Mouse (Mus musculus) C2C12 (cell line): ENCODE data around the gene Ucn. TPM values are rescaled to one million over a fixed set of nuclear protein-coding genes. Genes with fewer than 3 reads are reported as not detected.

Experiments
- H3K27me3 ChIP-seq: one replicate; pipeline ENCODE4 v1.6.1; 2011; ENCODE audit not compliant: control insufficient read depth, insufficient read depth, insufficient read length
- H3K36me3 ChIP-seq: one replicate; pipeline ENCODE4 v1.6.1; 2011; ENCODE audit not compliant: control insufficient read depth, insufficient read depth
- H3K4me3 ChIP-seq: one replicate; pipeline ENCODE4 v1.5.1; 2011; ENCODE audit warnings: mild to moderate bottlenecking, control low read depth; ENCODE audit not compliant: poor library complexity, insufficient read depth, severe bottlenecking
- H3K79me2 ChIP-seq: one replicate; pipeline ENCODE4 v1.6.1; 2011; ENCODE audit not compliant: control insufficient read depth, insufficient read depth
- H3K79me3 ChIP-seq: one replicate; pipeline ENCODE4 v1.6.1; 2011; ENCODE audit warnings: low read depth, control low read depth
- H3ac ChIP-seq: one replicate; pipeline ENCODE3; 2011; ENCODE audit warnings: low read depth; ENCODE audit not compliant: control insufficient read depth, insufficient read length
- CEBPB ChIP-seq: IDR thresholded peaks from one replicate; pipeline ENCODE4 v1.6.1; 2011; ENCODE audit warnings: low read depth, mild to moderate bottlenecking, control low read depth, moderate library complexity
- CTCF ChIP-seq: IDR thresholded peaks from one replicate; pipeline ENCODE4 v1.5.1; 2011; ENCODE audit not compliant: control insufficient read depth, insufficient read depth, insufficient read length
- FOSL1 ChIP-seq: IDR thresholded peaks from one replicate; pipeline ENCODE4 v1.8.0; 2011; ENCODE audit warnings: mild to moderate bottlenecking, low read length; ENCODE audit not compliant: poor library complexity, insufficient read depth, severe bottlenecking
- MAX ChIP-seq: IDR thresholded peaks from one replicate; pipeline ENCODE4 v1.6.1; 2011; ENCODE audit warnings: mild to moderate bottlenecking, control low read depth
- MYOD1 ChIP-seq: IDR thresholded peaks from one replicate; pipeline ENCODE4 v1.6.1; 2011; ENCODE audit warnings: low read depth; ENCODE audit not compliant: control insufficient read depth, insufficient read length
- MYOG ChIP-seq: IDR thresholded peaks from one replicate; pipeline ENCODE4 v1.6.1; 2011; ENCODE audit not compliant: control insufficient read depth, insufficient read length; ENCODE audit errors: extremely low read depth
- USF1 ChIP-seq: IDR thresholded peaks from one replicate; pipeline ENCODE4 v1.6.1; 2011; ENCODE audit warnings: low read depth, mild to moderate bottlenecking, control low read depth, moderate library complexity
- polyA plus RNA-seq: library from polyadenylated mRNA; unstranded; fragments of >200 nt; fragmentation: generic; extraction: Trizol; gene quantifications from one replicate; pipeline ENCODE4 v1.2.1, GENCODE M21; 2012; ENCODE audit warnings: missing spikeins

The Ucn gene
- polyA plus RNA-seq, 1 experiment, result not detected

DNA sequence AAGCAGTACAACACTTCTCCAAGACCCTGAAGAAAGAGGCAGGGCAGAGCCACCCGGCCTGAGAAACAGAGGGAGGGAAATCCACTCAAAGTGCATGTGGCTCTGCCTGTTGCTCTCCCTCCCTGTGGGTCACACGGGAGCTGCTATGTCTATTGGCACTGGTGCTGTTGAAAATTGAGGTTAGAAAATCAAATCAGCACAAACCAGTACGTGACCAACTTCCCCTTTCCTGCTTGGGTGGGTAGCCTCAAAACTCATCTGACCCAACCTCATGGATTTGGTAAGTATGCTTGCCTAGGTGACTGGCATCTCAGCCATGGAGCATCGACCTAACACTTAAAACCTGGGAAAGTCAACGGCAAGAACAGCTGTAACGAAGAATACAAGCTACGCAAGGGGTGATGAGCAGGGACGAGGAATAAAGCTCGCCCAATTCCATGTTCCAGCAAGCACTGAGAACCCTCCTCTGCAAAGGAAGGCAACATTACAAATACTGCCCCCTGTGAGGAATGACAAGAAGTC lies 32.8 kb downstream of the Ucn start, which contains the start of gene Dnajc5g:
Gene Dnajc5g, plus strand, starts transcription at position 472 of the 522 bp plus-strand sequence.
- H3ac ChIP-seq, result no peak within 1 kb of the TSS
- H3K79me2 ChIP-seq, result no peaks in the 10 kb centered on the region
- H3K79me3 ChIP-seq, result no peaks in the 10 kb centered on the region
- H3K4me3 ChIP-seq, result no peak within 1 kb of the TSS
- TF ChIP-seq MAX (no peak), CTCF (no peak), FOSL1 (no peak), MYOG (no peak), USF1 (no peak), CEBPB (no peak), MYOD1 (no peak)
- H3K27me3 ChIP-seq, result peaks cover 28% of the 10 kb centered on the region
- no peaks in the 10 kb centered on the region for H3K36me3 ChIP-seq

DNA sequence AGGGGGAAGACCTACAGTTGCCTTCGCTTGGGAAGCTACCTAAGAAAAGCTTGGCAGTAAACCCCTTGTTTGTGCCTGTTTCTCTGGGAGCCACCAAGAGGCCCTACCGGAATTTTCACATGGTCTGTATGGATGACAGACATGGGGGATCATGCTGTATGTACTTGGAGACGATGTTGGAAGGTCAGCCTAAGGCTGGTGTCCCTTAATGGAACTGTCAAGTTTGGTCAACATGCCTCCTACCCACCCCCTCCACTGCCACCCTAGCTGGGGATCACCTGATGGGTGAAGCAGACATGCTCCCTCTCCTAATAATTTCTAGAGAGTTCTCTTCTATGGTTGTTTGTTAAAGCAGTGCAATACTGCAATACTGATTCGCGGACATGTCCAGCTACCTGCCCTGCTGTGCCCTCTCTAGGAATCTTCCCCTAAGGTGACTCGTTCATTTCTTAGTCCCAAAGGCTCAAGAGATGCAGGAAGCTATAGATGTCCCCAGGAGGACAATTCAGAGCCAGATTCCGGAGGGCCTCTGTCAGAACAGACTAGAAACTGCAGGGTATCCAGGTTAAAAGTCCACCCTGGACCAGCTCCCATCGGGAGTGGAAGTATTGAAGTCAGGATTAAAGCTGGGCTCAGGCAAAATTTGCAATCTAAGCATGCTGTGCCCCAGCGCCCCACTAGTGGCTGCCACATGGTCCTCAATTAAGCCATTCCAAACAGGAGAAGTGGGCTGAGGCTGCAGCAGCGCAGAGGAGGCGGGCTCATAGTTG lies 42.7 kb downstream of the Ucn start:
- Histone ChIP-seq H3K36me3 (no peaks in the 10 kb centered on the region), H3K4me3 (no peak overlapping the region), H3K79me3 (no peaks in the 10 kb centered on the region), H3K27me3 (peaks cover 31% of the 10 kb centered on the region), H3K79me2 (no peaks in the 10 kb centered on the region), H3ac (no peak overlapping the region)
- TF ChIP-seq MYOG (no peak), MYOD1 (no peak), FOSL1 (no peak), CTCF (no peak), USF1 (no peak), CEBPB (no peak), MAX (no peak)

DNA sequence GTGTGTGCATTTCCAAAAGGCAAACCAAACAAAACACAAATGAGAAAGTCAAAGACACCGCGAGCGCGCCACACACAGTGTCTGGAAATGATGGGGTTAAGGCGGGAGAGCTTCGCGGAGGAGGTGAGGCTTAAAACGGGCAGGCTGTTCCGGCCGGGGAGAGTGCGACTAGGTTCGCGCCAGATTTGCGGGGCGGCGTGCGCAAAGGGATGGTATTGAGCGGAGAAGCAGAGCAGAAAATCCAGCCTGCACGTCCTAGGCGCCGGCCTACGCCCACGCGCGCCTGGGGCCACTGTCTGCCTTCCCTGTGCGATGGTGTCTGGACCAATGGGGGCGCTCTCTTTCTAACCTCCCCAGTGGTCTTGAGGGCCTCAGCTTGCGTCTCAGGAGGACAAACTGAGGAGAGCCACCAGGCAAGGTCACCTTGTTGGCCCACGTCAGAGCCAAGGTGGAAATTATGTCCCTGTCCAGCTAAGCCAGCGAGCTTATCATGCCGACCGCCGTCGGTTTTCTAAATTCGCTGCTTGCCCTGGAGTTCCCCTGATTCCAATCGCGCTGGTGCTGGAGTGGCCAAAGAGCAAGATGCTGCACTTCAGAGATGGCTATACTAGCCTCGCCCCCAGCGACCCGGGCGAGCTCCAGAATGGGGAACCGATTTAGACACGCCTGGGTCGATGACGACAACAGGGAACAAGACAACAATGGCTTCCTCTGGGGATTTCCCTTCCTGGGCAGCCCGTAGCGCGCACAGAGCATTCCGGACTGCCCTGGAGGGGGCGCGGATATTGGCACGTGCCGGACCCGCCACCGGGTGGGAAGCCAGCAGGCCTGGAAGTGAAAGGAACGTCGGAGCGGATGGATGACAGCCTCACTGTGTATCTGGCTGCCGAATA lies 43.6 kb downstream of the Ucn start:
- Histone ChIP-seq H3K36me3 (no peaks in the 10 kb centered on the region), H3ac (no peak overlapping the region), H3K79me2 (no peaks in the 10 kb centered on the region), H3K4me3 (peak overlapping the region; percentile 6), H3K27me3 (peaks cover 37% of the 10 kb centered on the region), H3K79me3 (no peaks in the 10 kb centered on the region)
- TF ChIP-seq CEBPB (no peak), MYOD1 (no peak), MAX (peak; percentile 45), USF1 (no peak), MYOG (no peak), FOSL1 (no peak), CTCF (peak; percentile 20)

DNA sequence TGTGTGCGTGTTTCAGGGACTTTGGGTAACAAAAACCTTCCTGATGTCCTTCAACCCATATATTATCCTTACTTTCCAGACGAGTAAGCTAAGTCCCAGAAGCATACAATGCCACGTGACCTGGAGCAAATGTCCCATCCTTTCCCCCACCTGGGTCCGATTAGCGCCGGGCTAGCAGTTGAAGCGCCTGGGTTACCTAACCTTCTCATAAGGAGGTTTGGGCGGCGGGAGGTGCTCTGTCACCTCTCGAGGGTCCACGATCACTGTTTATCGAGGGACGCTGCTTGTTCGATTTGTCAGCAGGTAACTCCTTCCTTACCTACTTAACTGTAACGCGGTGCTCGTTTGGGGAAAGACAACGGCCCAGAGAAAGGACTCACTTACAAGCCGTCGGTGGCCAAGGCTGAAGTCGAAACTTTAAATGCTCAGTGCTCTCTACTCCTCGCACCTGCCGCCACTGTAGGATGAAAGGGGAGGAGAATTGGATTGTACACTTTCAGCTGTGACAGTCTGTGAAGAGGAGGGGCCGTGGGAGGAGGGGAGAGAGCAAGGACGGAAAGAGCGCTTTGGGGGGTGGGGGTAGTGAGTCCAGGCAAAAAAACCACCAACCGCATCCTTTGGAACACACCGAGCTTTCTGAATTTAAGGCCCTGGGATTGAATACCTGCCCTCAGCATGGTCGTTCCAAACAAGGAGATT lies 44.4 kb downstream of the Ucn start:
- Histone ChIP-seq H3K79me2 (no peaks in the 10 kb centered on the region), H3K27me3 (peaks cover 35% of the 10 kb centered on the region), H3K79me3 (no peaks in the 10 kb centered on the region), H3K4me3 (no peak overlapping the region), H3ac (no peak overlapping the region), H3K36me3 (no peaks in the 10 kb centered on the region)
- TF ChIP-seq MYOD1 (no peak), CTCF (no peak), USF1 (peak; percentile 73), MYOG (no peak), CEBPB (no peak), FOSL1 (no peak), MAX (no peak)

DNA sequence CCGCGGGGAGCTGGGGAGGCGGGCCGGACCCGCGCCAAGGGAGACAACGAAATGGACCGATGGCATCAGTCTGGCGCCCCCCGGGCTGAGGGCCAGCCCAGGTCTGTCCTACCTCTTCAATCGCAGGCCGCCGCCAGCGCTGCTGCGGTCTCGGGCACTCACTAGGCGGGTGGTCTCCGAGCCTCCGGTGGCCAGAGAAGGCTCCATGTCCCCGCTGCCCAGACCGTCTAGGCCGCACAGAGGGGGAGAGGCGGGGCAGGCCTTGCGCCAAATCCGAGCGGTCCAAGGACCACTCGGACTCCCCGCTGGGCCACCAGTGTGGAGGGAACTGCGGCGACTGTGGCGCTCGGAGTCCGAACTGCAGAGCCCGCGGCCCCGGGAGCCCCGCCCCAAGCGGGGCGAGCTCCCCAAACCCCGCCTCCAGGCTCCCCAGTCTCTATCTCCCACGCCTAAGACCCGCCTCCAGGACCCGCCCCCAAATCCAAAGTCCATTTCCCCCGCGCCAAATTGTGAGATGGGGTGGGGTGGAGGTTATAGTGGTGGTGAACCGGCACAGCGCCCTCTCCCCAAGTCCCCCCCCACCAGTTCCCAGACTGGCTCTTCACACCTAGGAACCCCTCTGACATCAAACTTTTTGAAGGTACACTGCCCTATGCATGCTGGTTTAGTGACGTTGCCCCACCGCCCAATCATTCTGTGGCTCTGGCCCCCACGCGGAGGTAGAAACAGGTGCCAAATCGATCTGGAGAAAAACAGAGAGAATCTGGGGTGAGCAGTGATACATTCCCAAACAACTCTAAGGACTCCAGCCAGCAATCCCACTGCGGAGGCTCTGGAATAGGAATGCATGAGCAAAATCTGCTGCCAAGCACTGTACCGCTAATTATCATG lies 45.2 kb downstream of the Ucn start:
- TF ChIP-seq USF1, result no peak
- TF ChIP-seq MAX, result no peak
- no peak for TF ChIP-seq CEBPB
- no peak for TF ChIP-seq MYOG
- TF ChIP-seq MYOD1, result no peak
- no peak for TF ChIP-seq FOSL1
- TF ChIP-seq CTCF, result no peak
- Histone ChIP-seq H3K27me3 (peaks cover 35% of the 10 kb centered on the region), H3ac (peak overlapping the region; percentile 36), H3K79me2 (no peaks in the 10 kb centered on the region), H3K4me3 (peak overlapping the region; percentile 2), H3K79me3 (no peaks in the 10 kb centered on the region), H3K36me3 (no peaks in the 10 kb centered on the region)
